Mouse (Mus musculus) layer of hippocampus, adult 9-10 months (tissue): ENCODE measurements around the gene Mob1b.
"Not testable (repeated sequence)": the region's sequence is repeated elsewhere in the genome, so short reads cannot be mapped to it uniquely, and the experiment has no call there.

Experiments
- DNase-seq: peaks from one replicate; pipeline ENCODE4 v3.0.0; 2022; ENCODE audit warnings: low spot score

Gene Mob1b

DNA sequence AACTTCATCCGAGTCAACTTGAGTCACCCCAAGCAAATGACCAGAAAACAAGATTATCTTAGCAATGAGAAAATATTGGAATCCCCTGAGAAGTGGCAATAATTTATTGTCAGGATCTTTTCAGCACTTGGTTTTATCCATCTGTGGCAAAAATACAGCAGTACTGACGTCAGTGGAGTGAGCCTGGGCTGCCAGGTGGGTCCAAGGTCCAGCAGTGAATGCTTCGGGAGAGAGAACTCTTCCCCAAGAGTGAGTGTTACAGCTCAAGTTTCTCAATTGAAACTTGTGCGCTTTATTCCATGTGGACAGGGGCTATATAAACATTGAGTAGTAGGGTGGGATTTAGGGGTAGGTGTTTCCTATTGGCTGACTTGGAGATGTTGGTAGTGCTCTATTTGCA is 18.6 kb upstream of the Mob1b start:
- DNase-seq: no peak

DNA sequence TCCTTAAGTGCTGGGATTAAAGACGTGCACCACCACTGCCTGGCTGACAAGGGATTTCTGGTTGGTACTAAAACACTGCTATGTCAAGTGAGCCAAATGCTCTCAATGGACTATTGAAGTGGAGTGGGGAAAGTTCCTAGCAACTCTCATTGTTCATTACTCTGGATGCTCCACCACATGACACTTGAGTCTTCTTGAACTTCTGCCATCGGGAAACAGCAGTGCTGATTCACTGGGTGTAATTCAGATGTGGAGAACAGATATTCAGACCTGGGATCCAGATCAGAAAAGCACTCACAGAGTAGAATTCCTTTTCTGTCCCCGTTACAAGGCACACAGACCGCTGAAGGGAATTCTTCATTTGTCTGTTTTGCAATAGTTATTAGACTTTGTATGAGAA is 17.1 kb upstream of the Mob1b start:
- DNase-seq: no peak

DNA sequence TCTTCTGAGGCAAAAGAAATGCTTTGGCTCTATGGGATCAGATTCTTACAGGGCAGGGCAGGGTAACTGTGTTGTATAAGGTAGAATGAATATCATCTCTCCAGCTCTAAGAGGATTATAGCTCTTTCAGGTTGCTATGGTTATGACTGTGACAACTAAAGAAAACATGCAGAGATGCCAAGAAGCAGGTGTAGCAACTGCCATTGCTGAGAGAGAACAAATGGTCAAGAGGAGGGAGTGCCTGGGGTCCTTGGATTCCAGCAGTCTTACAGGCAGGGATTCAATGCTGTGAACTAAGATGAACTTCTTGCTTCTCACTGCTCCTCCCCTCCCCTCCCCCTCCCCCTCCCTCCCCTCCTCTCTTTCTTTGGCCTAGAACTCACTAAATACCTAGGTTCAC is 9.5 kb upstream of the Mob1b start:
- no peak for DNase-seq

DNA sequence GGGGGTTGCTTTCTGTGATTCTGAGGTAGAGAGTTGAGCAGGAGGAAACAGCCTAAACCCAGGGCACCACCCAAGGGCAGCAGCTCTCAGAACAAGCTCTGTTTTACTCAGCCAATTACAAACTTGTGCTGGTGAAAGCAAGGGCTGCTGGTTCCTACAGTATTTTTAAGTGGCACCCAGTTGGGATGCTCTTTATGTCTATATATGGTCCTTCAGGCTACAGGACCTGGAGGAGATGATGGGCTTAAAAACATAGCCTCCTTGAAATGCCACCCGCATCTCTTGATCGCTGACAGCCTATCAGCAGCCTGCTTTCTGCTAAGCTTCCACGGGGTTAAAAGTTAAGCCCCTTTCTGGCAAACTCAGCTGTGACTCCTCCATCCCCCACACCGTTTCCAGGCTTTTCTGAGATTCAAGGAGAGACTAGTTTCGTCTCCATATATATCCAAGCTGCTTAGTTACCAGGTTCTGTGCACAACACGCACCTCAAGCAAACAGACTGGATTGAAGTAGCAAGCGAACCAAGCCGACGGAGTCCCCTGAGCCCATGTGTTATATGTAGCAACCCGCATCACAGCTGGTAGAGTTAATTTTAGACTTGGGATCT is 8.9 kb upstream of the Mob1b start:
- DNase-seq: no peak

DNA sequence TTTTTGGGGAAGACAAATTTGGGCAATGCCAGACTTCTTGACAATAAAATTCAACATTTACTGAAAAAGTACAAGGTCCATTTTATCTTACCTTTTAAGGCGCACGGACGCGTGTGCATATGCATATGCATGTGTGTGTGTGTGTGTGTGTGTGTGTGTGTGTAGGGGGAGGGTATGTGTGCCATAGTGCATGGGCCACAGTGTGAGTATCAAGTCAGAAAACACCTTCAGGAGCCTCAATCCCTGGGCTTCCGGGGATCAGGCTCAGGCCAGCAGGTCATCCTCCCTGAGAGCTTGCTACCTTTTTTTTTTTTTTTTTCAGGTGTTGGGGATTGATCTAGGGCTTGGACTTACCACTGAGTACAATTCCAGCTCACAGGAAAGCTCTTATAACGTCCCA is 8.3 kb upstream of the Mob1b start:
- DNase-seq: no peak

DNA sequence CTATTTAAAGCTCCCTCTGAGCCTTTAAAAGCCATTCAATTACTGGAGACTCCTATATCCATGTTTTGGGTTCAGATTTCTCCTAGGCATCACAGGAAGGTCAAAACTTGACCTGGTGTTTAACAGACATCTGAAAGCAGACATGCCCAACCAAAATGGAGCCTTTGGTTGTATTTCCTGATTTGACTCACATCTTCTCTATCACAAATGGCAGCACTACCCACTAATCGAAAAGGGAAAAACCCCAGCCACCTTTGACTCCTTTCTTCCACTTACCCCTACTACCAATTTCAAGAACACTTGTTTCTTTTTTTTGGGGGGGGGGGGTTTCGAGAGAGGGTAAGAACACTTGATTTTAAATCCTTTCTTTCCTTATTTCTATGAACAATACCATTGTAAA is 3.7 kb upstream of the Mob1b start:
- DNase-seq: no peak

DNA sequence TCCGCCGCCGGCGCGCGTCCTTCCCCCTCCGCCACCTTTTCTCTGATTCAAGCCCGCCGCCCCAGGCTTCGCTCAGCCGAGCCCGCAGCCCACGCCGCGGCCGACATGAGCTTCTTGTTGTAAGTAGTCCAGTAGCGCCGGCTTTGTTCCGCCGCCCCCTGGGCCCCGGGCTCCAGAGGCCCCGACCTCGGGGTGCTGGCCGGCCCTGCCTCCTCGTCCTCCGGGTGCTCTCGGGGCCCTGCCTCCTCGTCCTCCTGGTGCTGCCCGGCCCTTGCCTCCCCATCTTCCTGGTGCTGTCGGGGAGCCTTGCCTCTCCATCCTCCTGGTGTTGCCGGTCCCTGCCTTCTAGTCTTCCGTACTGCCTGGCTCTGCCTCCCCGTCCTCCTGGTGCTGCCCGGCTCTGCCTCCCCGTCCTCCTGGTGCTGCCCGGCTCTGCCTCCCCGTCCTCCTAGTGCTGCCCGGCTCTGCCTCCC is 384 bp downstream of the Mob1b start:
- DNase-seq: no peak

DNA sequence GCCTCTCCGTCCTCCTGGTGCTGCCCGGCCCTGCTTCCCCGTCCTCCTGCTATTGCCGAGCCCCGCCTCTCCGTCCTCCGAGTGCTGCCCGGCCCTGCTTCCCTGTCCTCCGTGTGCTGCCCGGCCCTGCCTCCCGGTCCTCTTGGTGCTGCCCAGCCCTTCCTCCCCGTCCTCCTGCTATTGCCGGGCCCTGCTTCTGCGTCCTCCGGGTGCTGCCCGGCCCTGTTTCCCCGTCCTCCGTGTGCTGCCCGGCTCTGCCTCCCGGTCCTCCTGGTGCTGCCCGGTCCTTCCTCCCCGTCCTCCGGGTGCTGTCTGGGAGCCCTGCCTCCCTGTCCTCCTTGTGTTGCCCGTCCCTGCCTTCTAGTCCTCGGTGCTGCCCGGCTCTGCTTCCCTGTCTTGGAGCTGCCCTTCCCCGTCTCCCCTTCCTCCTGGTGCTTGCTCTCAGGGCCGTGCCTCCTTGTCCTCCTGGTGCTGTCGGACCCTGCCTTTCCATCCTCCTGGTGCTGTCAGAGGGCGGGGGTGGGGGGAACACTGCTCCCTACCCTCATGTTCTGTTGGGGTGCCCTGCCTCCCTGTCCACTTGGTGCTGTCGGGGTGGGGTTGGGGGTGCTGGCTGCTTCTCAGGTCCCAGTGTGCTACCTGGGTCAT is 1.0 kb downstream of the Mob1b start:
- DNase-seq: no peak

DNA sequence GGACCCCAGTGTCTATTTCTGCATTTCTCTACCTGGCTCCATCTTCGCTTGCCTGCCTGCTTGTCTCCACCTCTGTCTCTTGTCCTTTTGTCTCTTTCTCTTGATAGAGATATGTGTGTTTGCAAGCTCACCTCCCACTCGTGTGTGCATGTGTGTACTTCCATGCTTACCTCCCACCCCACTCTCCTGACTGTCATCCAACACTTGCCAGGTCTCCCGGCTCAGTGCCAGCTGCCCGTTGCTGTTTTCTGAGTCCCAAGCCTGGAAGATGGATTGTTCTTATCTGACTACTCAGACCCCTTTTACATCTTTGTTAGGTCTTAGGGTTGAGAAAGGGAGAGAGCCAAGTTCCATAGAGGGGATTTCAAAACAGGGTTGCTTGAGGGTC is 1.6 kb downstream of the Mob1b start:
- no peak for DNase-seq

DNA sequence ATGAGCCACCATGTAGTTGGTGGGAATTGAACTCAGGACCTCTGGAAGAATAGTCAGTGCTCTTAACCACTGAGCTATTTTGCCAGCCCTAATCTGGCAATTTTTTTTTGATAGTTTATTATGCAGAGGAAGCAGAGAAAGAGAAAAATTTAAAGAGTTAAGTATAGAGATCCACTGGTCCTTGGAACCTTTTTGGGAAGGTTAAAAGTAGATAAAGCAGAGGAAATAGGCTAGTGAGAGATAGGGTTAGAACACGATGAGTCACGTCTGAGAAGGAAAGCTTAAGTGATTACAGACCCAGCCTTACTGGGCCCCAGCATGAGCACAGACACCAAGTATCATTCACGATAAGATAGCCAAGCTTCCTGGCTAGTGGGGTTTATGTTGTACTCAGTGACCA is 3.4 kb downstream of the Mob1b start:
- no peak for DNase-seq

DNA sequence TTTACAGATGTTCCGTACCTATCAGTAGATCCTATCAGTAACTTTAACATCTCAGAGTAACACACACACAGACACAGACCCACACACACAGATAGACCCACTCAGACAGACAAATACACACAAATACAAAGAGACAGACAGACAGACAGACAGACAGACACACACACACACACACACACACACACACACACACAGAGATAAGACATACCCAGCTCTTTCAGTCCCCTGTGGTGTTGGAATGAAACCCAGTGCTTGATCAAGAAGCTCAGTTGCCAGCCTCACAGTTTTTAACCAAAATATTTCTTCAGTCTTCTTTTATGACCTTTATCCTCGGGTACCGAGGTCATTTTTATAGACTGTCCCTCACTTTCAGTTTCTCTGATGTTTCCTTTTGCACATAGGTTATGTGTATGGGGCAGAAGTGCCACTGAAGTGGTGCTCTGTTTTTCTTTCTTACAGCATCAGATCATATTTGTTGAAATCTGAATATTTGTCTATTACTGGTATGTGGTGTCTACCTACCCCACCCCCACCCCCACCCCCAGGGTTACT is 7.0 kb downstream of the Mob1b start:
- DNase-seq: no peak

DNA sequence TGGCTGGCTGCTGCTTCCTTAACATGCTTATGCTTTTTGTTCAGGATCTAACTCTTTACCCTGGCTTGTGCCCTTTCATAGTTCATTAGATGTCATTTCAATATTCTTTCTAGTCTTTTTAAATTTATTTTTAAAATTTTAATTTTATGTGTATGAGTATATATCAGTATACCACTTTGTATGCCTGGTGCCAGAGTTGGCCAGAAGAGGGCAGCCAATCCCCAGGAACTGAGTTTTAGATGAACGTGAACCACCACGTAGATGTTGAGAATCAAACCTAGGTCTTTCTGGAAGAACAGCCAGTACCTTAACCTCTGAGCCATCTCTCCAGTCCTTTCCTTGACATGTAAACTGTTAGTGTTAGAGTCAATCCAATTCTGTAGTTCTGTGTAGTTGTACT is 14.1 kb downstream of the Mob1b start:
- DNase-seq: no peak

DNA sequence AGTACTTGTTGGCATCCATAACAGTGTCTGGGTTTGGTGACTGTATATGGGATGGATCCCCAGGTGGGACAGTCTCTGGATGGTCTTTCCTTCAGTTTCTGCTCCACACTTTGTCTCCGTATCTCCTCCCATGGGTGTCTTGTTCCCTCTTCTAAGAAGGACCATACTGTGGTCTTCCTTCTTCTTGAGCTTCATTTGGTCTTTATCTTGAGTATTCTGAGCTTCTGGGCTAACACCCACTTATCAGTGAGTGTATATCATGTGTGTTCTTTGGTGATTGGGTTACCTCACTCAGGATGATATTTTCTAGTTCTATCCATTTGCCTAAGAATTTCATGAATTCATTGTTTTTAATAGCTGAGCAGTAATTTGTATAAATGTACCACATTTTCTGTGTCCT is 20.4 kb downstream of the Mob1b start:
- not testable (repeated sequence) for DNase-seq

DNA sequence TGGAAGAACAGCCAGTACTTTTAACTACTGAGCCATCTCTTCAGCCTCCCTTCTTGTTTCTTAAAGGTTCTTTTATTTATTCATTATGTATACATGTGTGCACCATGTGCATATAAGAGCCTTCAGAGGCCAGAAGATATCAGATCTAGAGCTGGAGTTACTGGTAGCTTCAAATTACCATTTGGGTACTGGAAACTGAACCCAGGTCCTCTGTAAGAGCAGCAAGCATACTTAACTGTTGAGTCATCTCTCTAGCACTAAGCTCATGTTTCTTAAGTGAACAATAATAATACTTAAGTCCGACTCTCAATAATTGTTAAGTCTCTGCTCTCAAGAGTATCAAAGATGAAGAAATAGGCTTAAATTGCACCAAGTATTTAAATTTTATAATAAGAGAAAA is 27.1 kb downstream of the Mob1b start:
- DNase-seq: no peak

DNA sequence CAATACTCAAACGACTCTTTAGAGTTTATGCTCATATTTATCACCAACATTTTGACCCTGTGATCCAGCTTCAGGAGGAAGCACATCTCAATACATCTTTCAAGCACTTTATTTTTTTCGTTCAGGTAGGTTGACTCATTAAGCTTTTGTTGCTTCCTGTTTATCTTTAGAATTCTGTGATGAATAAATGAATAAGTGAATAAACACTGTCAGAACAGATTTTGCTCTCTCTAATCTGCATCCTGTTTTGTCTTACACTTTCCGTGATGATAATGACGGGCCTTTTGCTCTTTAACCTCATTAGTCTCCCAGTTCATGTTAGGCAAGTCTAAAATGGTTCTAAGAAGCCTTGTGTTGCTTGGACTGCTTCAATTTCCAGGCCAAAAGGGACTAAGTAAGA is 32.5 kb downstream of the Mob1b start:
- no peak for DNase-seq

DNA sequence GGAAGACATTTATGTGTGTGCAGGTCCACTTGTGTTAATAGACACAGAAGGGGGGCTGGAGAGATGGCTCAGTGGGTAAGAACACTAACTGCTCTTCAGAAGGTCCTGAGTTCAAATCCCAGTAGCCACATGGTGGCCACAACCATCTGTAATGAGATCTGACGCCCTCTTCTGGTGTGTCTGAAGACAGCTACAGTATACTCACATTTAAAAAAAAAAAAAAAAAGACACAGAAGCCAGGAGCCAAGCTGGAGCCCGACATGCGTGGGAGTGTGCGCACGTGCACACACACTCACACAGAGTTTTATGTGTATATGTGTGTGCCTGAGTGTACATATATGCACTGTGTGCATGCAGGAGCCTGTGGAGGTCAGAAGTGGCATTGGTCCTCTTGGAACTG is 42.0 kb downstream of the Mob1b start:
- no peak for DNase-seq

DNA sequence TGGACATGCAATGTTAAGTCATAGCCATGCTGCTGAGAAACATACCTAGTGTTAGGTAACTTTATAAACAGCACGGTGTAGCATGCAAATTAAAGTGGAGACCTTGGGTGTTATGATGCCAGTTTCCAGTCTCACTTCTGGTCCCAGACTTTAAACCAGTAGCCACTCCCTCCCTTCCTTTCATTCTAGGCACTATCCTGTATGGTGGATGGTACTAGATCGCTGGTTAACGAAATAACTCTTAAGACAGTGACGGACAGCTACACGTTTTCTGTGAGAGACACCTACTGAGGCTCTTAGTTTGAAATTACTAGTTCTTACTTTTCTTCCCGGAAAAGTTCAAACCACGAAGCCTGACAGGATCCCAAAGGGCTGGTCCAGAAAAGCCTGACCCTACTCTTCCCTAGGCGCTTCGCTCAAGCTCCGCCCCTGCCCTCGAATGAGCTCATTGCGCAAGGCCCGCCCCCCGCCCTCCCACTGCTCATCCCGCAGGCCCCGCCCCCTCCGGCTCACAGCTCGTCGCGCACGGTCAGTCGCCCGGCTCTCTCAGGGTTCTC is 43.9 kb downstream of the Mob1b start:
- no peak for DNase-seq

DNA sequence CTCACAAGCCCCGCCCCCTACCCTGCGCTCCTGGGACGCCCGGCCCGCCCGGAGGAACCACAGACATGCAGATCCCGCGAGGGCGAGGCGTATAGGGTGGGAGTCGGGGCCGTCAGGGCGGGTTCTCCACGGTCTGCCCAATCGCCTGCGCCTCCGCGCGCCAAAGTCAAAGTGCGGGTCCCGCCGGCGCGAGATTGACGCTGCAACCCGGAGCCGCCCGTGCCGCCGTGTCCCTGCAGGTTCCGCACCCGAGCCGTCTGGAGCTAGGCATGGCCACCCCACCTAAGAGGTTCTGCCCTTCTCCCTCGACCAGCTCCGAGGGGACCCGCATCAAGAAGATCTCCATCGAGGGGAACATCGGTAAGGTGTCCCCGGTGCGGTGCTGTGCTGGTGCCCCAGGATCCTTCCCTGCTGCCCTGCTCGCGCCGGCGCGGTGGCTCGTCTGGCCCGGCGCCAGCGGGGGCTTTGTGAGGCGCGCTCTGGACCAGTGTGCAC is 44.4 kb downstream of the Mob1b start, which contains the start of gene Dck:
Gene Dck, plus strand, starts transcription at position 10 of the 495 bp plus-strand sequence.
- DNase-seq: peak; percentile 82

DNA sequence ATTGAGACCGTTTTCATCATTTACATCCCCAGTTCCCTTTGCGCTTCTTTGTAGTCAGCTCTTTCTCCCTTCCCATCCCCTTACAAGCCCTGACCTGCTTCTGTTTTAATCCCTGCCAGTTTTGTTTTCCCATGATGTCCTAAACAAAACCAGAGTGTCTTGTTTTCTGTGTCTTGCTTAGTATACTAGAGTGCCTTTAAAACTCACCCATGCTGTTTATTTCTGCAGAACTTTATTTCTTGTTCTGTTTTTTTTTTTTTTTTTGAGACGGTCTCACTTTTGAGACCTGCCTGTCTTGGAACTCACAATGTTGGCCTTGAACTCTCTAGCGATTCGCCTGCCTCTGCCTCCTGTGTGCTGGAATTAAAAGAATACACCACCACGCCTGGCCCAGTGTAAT is 44.9 kb downstream of the Mob1b start:
- DNase-seq: no peak

DNA sequence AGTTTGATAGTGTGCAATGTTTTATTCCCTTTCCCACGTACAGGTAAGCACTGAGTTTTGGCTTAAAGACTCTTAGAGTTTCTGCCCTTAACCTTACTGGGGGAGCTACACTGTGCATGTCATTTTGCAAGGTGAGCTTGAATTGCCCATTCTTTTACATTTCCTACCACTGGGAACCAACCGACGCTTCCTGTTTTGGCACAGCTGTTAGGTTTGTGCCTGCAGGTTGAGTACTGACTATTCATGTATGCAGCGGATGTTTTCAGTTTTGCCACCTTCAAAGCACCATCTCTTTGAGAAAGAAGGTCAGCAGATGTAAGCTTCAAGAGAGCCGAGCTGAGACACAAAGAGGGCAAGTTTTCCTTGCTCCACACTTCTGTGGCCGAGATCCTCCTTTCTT is 45.5 kb downstream of the Mob1b start:
- no peak for DNase-seq

DNA sequence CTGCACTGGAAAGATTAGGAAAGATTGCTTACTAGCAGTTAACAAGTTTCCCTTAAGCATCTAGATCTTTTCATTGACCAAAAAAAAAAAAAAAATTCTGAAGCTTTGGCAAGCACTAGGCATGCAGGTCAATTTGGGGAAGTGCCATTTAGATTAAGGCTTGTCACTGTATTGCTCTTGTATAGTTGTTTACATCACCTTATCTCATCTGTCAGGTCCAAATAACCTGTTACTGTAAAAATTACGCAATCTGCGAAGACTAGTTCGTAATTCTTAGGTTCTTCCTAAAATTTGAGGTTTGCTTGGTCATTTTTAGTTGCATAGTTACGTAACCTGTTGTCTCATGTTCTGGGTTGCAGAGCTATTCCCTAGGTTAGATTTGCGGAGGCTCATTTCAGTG is 46.2 kb downstream of the Mob1b start:
- no peak for DNase-seq

DNA sequence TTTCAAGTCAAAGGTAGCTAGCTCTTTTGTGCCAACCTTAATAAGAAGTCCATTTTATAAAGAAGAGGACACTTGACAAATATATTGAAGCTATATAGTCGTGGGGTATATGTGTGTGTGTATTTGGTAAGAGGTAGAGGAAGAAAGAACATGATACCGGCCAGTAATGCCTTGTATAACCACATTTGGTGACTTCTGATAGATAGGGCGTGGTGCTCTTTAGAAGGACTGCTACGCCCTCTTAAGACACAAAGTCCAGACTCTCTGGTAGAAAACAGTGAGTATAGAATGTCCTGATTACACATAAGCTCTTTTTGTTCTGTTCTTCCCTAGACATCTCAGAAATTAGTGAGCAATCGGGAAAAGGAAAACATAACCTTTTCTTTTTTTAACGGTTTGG is 47.5 kb downstream of the Mob1b start:
- no peak for DNase-seq

DNA sequence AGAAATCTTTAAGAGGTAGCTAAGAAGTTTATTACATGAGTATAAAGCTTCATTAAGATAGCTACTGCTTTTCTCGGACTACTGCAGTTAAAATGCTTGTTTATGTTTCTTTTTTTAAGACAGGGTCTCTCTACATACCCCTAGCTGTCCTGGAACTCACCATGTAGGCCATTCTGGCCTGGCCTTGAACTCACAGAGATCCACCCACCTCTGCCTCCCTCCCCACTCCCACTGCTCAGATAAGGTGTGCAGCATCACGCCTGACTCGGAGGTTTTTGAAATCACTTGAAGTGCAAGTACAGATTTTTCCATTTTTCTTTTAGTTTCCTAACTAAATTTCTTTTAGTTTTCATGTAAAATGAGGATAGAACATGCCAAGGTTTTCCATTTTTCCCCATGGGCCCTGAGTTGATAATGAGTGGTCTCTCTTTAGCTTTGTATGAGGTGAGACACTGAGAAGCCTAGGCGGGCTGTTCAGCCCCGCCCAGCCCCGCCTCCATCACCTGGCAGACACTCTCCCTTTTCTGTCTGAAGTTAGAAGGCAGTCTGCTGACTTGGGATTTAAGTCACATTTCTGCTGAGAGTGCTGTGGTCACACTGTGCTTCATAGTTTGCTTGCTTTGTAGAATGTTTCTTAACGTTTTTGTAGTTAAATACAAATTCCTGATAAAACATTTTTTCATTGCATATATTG is 61.6 kb downstream of the Mob1b start:
- DNase-seq: no peak
